Mouse (Mus musculus) megakaryocyte progenitor cell, adult 5-6 weeks (primary cell): ENCODE data around the gene Soat1. TPM values are rescaled to one million over a fixed set of nuclear protein-coding genes. Genes with fewer than 3 reads are reported as not detected.
"Not testable (repeated sequence)": the region's sequence is repeated elsewhere in the genome, so short reads cannot be mapped to it uniquely, and the experiment has no call there.

Source experiments
- ATAC-seq: replicated peaks from 2 replicates; pipeline ENCODE4 v1.8.0; 2016; ENCODE audit warnings: mild to moderate bottlenecking, moderate TSS enrichment, inconsistent platforms; ENCODE audit not compliant: poor library complexity
- total RNA-seq, 2 experiments: library from RNA; stranded (forward) in 1 of 2; stranded (reverse) in 1 of 2; fragments of 157-497, 149-512 nt in 1 of 2; fragments of 200-1000 nt in 1 of 2; gene quantifications; 2 replicates each; pipeline versions ENCODE4 v1.2.3 to v1.2.4; 2015 to 2017

Gene Soat1
- total RNA-seq, 2 experiments from 2014 or later = 99.4 to 139 TPM

DNA sequence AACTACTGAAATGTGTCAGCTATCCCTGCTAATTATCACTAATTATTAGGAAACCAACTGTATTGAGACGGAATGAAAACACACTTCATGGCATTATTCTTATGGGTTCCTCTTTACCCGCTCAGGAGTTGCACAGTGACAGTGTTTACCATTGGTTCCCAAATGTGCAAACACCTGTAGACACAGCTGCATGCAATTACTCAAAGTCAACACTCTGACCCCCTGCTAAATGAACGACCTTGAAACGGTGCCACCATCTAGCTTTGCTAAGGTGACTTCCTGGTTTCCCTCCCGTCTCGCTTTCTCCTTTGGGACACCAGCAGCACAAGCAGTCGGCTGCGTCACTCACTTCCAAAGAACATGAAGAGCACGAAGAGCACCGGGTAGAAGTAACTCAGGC lies 41.6 kb downstream of the Soat1 start:
- no peak for ATAC-seq

DNA sequence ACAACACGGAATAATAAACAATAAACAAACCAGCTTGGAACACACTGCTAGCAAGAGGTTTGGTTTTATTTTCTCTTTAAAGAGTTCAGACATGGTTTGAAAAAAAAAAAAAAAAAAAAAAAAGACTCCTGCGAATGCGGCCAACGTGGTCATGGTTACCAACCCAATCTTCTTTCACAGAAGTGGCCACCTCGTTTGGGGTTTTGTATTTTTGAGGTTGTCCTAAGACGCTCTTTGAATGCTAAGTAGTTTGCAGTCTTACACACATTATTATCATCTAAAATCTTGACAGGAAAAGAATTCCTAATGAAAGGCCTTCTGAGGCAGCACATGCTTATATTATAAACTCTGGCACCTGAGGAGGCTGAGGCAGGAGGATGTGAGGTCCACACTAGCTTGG lies 45.7 kb downstream of the Soat1 start:
- ATAC-seq = no peak

DNA sequence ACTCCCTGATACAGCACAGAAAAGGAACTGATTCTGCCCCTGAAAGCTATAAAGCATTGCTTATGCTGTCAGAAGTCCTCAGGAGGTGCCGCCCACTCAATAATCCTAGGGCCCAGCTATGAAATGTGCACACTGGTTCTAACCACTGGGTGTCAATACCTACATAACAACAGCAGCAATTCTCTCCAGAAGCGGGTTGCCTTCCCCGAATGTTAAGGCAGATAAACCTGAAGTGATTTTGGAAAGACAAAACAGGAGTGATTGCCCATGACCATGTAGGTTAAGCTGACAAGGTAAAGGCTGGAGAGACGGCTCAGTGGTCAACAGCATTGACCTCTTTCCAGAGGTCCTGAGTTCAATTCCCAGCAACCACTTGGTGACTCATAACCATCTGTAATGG lies 48.4 kb downstream of the Soat1 start:
- ATAC-seq = no peak

DNA sequence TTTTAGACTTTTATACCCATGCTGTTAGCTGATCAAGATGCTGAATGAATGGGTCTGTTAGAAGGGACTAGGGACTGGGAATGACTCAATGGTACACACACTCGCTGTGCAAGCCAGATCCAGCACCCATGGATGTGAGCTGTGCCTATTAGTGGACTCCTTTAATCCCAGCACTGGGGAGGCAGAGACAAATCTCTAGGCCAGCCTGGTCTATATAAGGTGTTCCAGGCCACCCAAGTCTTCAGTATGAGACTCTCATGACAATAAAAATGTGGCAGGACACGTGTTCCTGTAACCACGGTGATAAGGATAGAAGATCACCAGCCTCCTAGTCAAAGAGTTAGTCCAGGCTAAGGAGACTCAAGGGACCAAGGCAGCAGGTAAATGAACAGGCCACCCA lies 50.1 kb downstream of the Soat1 start:
- ATAC-seq = no peak

DNA sequence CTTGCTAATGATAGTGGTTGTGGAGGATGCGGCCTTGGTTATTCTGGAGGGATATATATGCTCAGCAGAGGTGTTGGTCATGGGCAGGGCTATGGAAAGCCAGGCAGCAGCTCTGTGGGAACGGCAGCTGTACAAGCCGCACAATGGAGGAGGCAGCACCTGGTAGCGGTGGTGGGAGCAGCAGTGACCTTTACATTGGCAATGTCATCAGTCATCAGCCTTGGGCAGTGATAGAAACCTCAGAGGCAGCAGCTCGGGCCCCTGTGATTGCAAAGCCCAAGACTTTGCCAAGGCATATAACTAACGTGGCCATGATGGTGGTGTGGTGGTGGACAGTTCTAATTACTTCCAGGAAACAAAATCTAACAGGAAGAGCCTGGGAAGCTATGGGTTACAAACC lies 50.6 kb downstream of the Soat1 start:
- ATAC-seq = no peak

DNA sequence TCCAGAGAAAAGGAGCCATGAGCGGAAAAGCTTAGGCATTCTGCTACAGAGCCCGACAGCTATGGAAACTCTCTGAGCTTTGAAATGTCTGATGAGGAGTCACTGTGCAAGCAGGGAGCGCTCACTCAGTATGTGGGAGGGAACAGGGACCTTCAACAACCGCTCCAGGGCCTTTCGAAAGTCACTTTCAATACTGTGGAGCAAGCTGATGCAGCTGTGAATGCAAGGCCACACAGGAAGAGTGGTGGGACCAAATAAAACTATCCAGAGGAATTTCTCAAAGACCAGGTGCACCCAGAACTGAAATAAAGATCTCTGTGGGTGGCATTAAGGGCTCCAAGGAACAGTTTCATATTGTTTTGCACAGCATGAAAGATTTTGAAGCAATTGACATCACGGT lies 51.3 kb downstream of the Soat1 start:
- no peak for ATAC-seq

DNA sequence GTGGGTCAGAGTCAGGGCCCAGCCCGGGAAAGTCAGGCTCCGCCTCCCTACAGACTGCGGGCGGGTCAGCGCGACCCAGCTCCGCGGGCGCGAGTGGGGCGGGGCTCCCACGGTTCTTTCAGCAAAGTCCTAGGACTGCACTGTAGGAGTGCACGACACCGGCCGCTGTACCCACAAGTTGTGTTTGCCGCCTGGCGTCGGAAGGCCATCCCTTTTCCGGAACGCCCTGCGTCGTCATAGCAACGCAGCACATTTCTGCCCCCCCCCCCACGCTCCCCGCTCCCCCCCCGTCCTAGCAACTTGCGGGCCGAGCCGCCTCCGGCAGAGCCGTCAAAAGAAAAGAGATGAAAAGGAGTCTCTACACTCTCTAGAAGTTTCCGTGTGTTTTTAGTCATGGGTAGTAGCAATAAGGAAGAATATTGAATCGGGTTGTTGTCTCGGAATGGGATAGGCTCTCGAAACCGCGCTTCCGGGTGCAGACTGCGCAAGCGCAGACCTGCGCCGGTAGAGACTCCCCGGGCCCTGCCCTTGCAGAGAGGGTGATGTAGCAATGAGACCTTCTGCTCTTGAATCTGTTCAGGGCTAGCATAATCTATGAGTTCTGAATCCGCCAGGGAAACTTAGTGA lies 53.3 kb downstream of the Soat1 start, which contains the start of gene Axdnd1:
Axdnd1 (minus strand) TSS at position 489 of the 627 bp plus-strand sequence.
- ATAC-seq = peak; percentile 91

DNA sequence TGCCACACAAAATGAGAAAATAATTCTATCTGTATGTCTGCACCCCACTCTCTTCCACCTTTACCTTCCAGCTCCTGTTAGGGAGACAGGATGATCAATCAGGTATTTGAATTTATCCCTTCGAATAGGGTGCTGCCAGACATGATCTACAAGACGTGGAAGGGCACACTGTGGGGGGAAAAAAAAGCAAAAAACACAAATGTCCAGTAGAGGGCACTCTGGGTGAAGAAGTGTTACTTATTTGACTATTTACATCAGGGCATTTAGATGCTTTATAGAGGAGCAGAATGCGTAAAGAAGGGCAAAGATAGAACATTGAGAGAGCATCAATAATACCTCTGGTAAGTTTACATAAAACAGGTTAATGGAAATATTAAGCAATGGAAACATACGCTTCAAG lies 56.0 kb downstream of the Soat1 start:
- peak; percentile 47 for ATAC-seq

DNA sequence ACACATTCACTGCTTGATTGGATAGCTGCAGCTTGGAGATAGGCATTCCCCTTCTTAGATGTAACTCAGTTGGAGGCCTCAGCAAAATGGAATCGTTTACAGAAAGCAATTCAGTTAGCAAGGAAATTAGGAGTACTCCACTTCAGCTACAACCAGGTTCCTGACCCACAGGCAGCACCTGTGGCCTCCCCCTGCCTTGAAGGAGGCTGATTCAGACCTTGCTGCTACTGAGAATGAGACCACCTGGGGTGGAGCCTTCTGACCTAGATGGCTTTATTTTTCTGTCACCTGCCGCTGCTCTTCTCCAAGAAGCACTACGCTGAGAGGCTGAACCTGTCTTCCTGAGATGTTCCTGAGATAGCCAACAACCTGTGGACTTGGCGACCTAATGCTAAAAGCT lies 65.6 kb downstream of the Soat1 start:
- ATAC-seq = no peak

DNA sequence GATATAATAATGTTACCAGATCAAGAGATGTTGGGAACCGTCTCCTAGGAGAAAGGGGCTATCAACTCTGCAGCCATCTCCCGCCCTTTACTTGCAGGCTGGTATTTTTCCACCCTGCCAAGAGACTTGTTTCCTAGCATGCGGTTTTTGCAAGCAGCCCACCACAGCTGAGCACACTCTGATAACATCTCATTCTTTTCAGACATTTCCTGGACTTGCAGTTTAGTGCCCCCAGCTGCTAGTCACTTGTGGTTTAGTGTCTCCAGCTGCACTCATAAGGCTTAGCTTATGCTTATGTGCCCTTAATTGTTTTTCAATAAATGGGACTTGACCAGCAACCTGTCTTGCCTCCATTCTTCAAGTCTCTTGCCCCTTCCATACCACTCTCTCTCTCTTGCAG lies 66.1 kb downstream of the Soat1 start:
- ATAC-seq = peak; percentile 94

DNA sequence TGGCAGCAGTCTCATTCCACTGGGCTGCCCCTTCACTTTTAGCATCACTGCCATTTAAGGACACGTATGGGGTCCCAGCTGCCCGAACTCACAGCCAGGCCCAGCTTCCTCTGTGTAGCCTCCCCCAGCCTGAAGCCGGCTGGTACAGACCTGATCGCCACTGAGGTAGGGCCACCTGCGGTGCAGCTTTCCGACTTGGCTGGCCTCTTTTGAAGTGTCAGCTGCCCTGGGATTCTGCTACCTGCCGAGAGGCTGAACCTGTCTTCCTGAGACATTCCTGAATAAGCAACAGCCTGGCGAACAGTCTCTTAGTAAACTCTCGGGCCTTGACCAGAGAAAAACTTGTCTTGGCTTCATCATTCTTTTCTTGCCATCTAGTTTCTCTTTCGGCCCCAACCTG lies 70.9 kb downstream of the Soat1 start:
- ATAC-seq = no peak

DNA sequence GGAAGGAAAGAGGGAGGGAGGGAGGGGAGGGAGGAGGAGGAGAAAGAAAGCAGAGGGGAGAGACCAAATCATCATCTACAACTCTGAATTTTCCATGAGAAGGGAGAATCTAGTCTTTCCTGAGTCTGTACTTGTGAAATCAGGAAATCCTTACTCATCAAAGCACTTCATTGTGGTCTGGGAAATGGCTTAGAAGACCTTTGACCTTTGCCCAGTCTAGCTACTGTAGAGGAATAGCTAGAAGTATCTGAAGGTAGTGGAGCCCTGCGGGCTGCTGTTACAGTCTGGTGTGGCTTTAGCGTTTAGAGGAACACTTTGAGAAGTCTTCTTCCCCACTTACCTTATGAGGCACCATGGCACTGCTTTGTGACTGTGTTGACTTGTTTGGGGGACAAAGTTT lies 71.6 kb downstream of the Soat1 start:
- no peak for ATAC-seq

DNA sequence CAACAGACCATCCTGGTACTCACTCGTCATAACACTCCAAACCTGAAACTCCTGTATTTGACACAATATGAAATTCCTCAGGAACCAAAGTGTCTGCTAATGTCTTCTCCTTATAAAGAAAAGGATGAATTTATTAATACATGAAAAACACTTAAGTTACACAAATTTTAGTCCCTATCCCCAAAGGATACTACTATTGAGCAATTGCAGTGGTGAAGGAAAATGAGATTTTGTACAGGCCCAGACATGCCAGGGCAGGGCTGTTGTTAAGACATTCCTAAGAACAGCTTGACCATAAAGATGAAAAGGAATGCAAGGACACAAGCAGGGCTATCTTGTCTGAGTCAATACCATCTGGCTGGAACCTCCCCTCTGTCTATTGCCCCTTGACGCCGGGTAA lies 74.0 kb downstream of the Soat1 start:
- not testable (repeated sequence) for ATAC-seq

DNA sequence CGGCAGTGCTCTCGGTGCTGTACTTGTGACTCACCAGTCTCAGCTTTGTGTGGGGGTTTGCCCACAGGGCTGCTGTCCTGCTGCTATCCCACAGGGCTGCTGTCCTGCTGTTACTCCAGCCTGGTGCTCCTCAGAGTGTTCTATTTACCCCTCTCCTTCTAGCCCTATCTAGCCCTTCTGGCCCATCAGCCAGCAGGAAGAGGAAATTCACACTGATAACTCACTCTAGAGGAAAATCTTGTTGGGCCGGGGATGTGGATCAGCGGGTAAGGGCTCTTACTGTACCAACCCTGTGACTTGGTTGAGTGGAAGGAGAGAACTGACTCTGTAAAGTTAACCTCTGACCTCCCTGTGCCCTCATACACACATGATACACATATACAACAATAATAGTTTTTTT lies 81.0 kb downstream of the Soat1 start:
- ATAC-seq = no peak

DNA sequence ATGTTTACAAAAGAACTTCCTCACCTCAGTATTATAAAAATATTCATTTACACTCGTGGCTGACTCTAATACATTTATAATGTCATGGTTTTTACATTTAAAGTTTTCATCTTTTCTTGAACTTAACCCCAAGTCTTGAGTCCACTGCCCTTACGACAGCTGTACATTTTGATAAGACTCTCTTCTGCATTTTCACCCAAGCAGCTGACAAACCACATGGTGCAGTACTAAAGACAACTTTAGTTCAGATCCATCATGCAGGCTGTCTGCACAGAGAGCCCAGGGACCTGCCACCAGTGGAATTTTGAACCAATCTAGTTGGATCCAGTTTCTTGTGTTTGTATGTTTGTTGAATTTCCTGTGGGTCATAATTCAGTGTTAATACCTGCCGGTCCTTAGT lies 87.3 kb downstream of the Soat1 start:
- ATAC-seq = peak; percentile 85

DNA sequence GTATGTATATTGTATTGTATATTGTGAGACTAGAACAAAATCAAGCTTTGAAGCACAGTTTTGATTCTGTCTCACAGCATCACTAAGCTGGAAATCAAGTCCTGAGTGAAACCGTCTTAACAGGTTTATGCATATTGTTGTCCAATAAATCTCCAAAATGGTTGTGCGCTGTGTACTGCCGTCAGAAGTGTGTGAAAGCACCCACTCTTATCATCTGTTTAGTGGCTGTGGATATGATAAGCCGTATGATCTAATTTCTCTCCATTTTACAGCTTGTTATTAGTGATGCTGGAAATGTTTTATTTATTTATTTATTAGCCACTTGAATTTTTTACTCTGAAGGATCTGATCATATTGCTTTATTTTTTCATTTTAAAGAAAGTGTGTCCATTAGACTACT lies 87.9 kb downstream of the Soat1 start:
- no peak for ATAC-seq

DNA sequence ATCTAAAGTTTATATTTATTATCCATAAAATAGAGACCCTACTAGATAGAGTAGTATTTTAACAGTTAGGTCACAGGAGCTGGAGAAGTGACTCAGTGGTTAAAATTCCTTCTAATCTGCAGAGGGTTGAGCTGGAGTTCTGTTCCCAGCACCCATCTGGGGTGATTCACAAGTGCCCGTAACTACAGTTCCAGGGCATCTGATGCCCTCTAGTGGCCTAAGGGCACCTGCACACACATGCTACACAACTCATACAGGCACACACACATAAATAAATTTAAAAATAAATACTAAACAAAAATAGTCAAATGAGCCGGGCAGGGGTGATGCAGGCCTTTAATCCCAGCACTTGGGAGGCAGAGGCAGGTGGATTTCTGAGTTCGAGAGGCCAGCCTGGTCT lies 92.9 kb downstream of the Soat1 start:
- no peak for ATAC-seq

Other genes starting within 250 kb of the Soat1 start
- 0.05 TPM in 1 of 2 replicates, not detected in the other for gene Tdrd5, start 170.7 kb downstream of the Soat1 start, total RNA-seq (2015)
- gene Tdrd5, start 170.7 kb downstream of the Soat1 start, total RNA-seq (2017) = 0.07 TPM in 1 of 2 replicates, not detected in the other
- gene Nphs2, start 163.6 kb downstream of the Soat1 start, total RNA-seq (2015) = not detected in 2 replicates
- gene Nphs2, start 163.6 kb downstream of the Soat1 start, total RNA-seq (2017) = not detected in 2 replicates
- gene Gm2000, start 108.3 kb downstream of the Soat1 start, total RNA-seq (2015) = 1,614 and 1,672 TPM in 2 replicates
- gene Gm2000, start 108.3 kb downstream of the Soat1 start, total RNA-seq (2017) = 3,561 and 3,585 TPM in 2 replicates
- 0.52 TPM in 1 of 2 replicates, not detected in the other for gene Axdnd1, start 53.2 kb downstream of the Soat1 start, total RNA-seq (2015)
- 0.68 TPM in 1 of 2 replicates, not detected in the other for gene Axdnd1, start 53.2 kb downstream of the Soat1 start, total RNA-seq (2017)
- gene Gm10031, start 49.7 kb upstream of the Soat1 start, total RNA-seq (2015) = 5.3 and 6.3 TPM in 2 replicates
- gene Gm10031, start 49.7 kb upstream of the Soat1 start, total RNA-seq (2017) = 11.9 and 17.3 TPM in 2 replicates
- 7.8 and 10.4 TPM in 2 replicates for gene Abl2, start 84.5 kb upstream of the Soat1 start, total RNA-seq (2015)
- 14.0 and 14.5 TPM in 2 replicates for gene Abl2, start 84.5 kb upstream of the Soat1 start, total RNA-seq (2017)
- gene Tor3a, start 200.0 kb upstream of the Soat1 start, total RNA-seq (2015) = 15.4 and 17.0 TPM in 2 replicates
- 22.6 and 24.6 TPM in 2 replicates for gene Tor3a, start 200.0 kb upstream of the Soat1 start, total RNA-seq (2017)
- gene Fam20b, start 244.8 kb upstream of the Soat1 start, total RNA-seq (2015) = 15.0 and 18.5 TPM in 2 replicates
- gene Fam20b, start 244.8 kb upstream of the Soat1 start, total RNA-seq (2017) = 46.0 and 49.1 TPM in 2 replicates